ENCODE assay signal across 14 mouse cellular contexts in genomic region chr2:166910536-166910935, GRCm38 (mm10).
"Had no signal": no experiment of that assay in that cellular context is flagged by ENCODE, and none has a peak within 500 bp of the region (broad histone marks: within the 10 kb centered on the region; RNA-seq: fewer than 3 reads in every experiment).

No protein-coding gene starts in this region.

- ATAC-seq: liver, embryonic 12.5 days; midbrain, embryonic 13.5 days; midbrain, embryonic 16.5 days had no signal

- DNase-seq: kidney, adult 8-10 months; kidney, postnatal 14 days; kidney, postnatal 4 days; layer of hippocampus, adult 9-11 months; liver; lung, adult 18-20 months; lung, postnatal 10 days; lung, postnatal 36 days; thymus, adult 2 months; thymus, postnatal 14 days; thymus, postnatal 4 days had no signal
